Mouse (Mus musculus) lung, embryonic 16.5 days (tissue): Measurements from ENCODE around the gene Gskip. TPM values are rescaled to one million over a fixed set of nuclear protein-coding genes. Genes with fewer than 3 reads are reported as not detected.

Experiments used
- ATAC-seq: fragments of 200-750 bp; cut with Nextera tagmentation; 2 replicates; pipeline ENCODE4 v1.8.0; 2017; ENCODE audit warnings: low read depth, mild to moderate bottlenecking, moderate library complexity
- H3K27ac ChIP-seq: fragments of 300-500 bp; sonication (generic); 2 replicates; pipeline ENCODE4 v1.5.1; 2014; ENCODE audit warnings: mild to moderate bottlenecking, control low read depth, low read length
- H3K27me3 ChIP-seq: fragments of 300-500 bp; sonication (generic); 2 replicates; pipeline ENCODE4 v1.6.1; 2014; ENCODE audit warnings: low read depth, low read length, mixed read lengths; ENCODE audit not compliant: control insufficient read depth, insufficient read depth
- H3K36me3 ChIP-seq: fragments of 300-500 bp; sonication (generic); 2 replicates; pipeline ENCODE4 v1.6.1; 2014; ENCODE audit warnings: low read length; ENCODE audit not compliant: control insufficient read depth, insufficient read depth
- H3K4me1 ChIP-seq: fragments of 300-500 bp; sonication (generic); replicated peaks from 2 replicates; pipeline ENCODE4 v1.6.1; 2014; ENCODE audit warnings: low read length, mixed read lengths; ENCODE audit not compliant: control insufficient read depth, insufficient read depth
- H3K4me2 ChIP-seq: fragments of 300-500 bp; sonication (generic); 2 replicates; pipeline ENCODE4 v1.6.1; 2014; ENCODE audit warnings: low read depth, low read length, control low read depth
- H3K4me3 ChIP-seq: fragments of 300-500 bp; sonication (generic); 2 replicates; pipeline ENCODE4 v1.5.1; 2014; ENCODE audit warnings: mild to moderate bottlenecking, low read length, control low read depth
- H3K9ac ChIP-seq: fragments of 300-500 bp; sonication (generic); 2 replicates; pipeline ENCODE4 v1.6.1; 2014; ENCODE audit warnings: low read length, control low read depth
- H3K9me3 ChIP-seq: fragments of 300-500 bp; sonication (generic); 2 replicates; pipeline ENCODE4 v1.6.1; 2016; ENCODE audit warnings: low read length; ENCODE audit not compliant: control insufficient read depth
- WGBS: fragments of 180-500 bp; shearing (Covaris S2); extraction: QIAGEN DNeasy Blood & Tissue Kit; methylation state at CpG from one replicate; pipeline ENCODE4 v1.1.7; 2014; 5-methylcytosine and 5-hydroxymethylcytosine counted together
- polyA plus RNA-seq: library from polyadenylated mRNA; unstranded; fragments of >200 nt; fragmentation: Nextera tagmentation; extraction: Ambion mirVana; gene quantifications from 2 replicates; pipeline ENCODE4 v1.2.1, GENCODE M21; 2015

Gskip gene
- polyA plus RNA-seq: 27.1 and 29.1 TPM in 2 replicates

GRCm38 (mm10) chr12:105683933-105684901, at the start of gene Gskip:
TSS of gene Gskip (plus strand) at chr12:105684829.
- H3K27ac ChIP-seq: peak within 1 kb of the TSS; percentile 91
- H3K9ac ChIP-seq: peak within 1 kb of the TSS; percentile 93
- no peaks in the 10 kb centered on the region for H3K36me3 ChIP-seq
- H3K4me1 ChIP-seq: peaks cover 22% of the 10 kb centered on the region
- peak within 1 kb of the TSS; percentile 99 for H3K4me3 ChIP-seq
- WGBS: under 1% methylated on average over 40 of the region's 41 CpGs
- H3K27me3 ChIP-seq: no peaks in the 10 kb centered on the region
- H3K4me2 ChIP-seq: peak within 1 kb of the TSS; percentile 92
- peak; percentile 41 for ATAC-seq
- H3K9me3 ChIP-seq: no peaks in the 10 kb centered on the region

GRCm38 (mm10) chr12:105636551-105636950, 48.1 kb upstream of the Gskip start:
- no peak for ATAC-seq
- Histone ChIP-seq H3K36me3 (peaks cover 60% of the 10 kb centered on the region), H3K4me3 (no peak overlapping the region), H3K27me3 (no peaks in the 10 kb centered on the region), H3K9ac (no peak overlapping the region), H3K9me3 (no peaks in the 10 kb centered on the region), H3K4me1 (no peaks in the 10 kb centered on the region), H3K4me2 (no peak overlapping the region), H3K27ac (no peak overlapping the region)
- WGBS: 88% methylated on average over 9 of the region's 9 CpGs

- H3K9ac ChIP-seq: no peak overlapping the region
- H3K36me3 ChIP-seq: peaks cover 61% of the 10 kb centered on the region
- no peak overlapping the region for H3K27ac ChIP-seq
- no peaks in the 10 kb centered on the region for H3K9me3 ChIP-seq
- ATAC-seq: no peak
- no peak overlapping the region for H3K4me3 ChIP-seq
- H3K4me2 ChIP-seq: no peak overlapping the region
- H3K27me3 ChIP-seq: no peaks in the 10 kb centered on the region
- 77% methylated on average over 4 of the region's 4 CpGs for WGBS
- no peaks in the 10 kb centered on the region for H3K4me1 ChIP-seq
These were observed 47.1 kb upstream of the Gskip start for GRCm38 (mm10) chr12:105637554-105637953.

GRCm38 (mm10) chr12:105642770-105643321, 41.8 kb upstream of the Gskip start:
- Histone ChIP-seq H3K4me3 (no peak overlapping the region), H3K9me3 (no peaks in the 10 kb centered on the region), H3K9ac (no peak overlapping the region), H3K27me3 (no peaks in the 10 kb centered on the region), H3K27ac (no peak overlapping the region), H3K36me3 (peaks cover 59% of the 10 kb centered on the region), H3K4me2 (no peak overlapping the region), H3K4me1 (no peaks in the 10 kb centered on the region)
- peak; percentile 56; the same call in 1 of the 2 replicates for ATAC-seq
- 46% methylated on average over 11 of the region's 11 CpGs for WGBS

GRCm38 (mm10) chr12:105655850-105656249, 28.8 kb upstream of the Gskip start:
- no peak overlapping the region for H3K9ac ChIP-seq
- no peaks in the 10 kb centered on the region for H3K9me3 ChIP-seq
- H3K4me1 ChIP-seq: no peaks in the 10 kb centered on the region
- no peak overlapping the region for H3K4me2 ChIP-seq
- WGBS: 90% methylated on average over 7 of the region's 7 CpGs
- no peak for ATAC-seq
- peaks cover 41% of the 10 kb centered on the region for H3K36me3 ChIP-seq
- no peaks in the 10 kb centered on the region for H3K27me3 ChIP-seq
- no peak overlapping the region for H3K4me3 ChIP-seq
- no peak overlapping the region for H3K27ac ChIP-seq

- no peaks in the 10 kb centered on the region for H3K27me3 ChIP-seq
- H3K27ac ChIP-seq: no peak overlapping the region
- H3K4me2 ChIP-seq: no peak overlapping the region
- no peak overlapping the region for H3K9ac ChIP-seq
- 91% methylated on average over 8 of the region's 8 CpGs for WGBS
- no peaks in the 10 kb centered on the region for H3K4me1 ChIP-seq
- H3K4me3 ChIP-seq: no peak overlapping the region
- ATAC-seq: no peak
- peaks cover 15% of the 10 kb centered on the region for H3K36me3 ChIP-seq
- no peaks in the 10 kb centered on the region for H3K9me3 ChIP-seq
These were observed 8.4 kb upstream of the Gskip start for GRCm38 (mm10) chr12:105676274-105676673.

GRCm38 (mm10) chr12:105678211-105678610, 6.4 kb upstream of the Gskip start:
- 89% methylated on average over 7 of the region's 7 CpGs for WGBS
- Histone ChIP-seq H3K4me2 (no peak overlapping the region), H3K4me3 (no peak overlapping the region), H3K4me1 (peaks cover 5% of the 10 kb centered on the region), H3K36me3 (peaks cover 12% of the 10 kb centered on the region), H3K9ac (no peak overlapping the region), H3K27ac (no peak overlapping the region), H3K9me3 (no peaks in the 10 kb centered on the region), H3K27me3 (no peaks in the 10 kb centered on the region)
- ATAC-seq: no peak

- 47% methylated on average over 3 of the region's 3 CpGs for WGBS
- no peak for ATAC-seq
- H3K4me2 ChIP-seq: no peak overlapping the region
- no peak overlapping the region for H3K27ac ChIP-seq
- no peak overlapping the region for H3K9ac ChIP-seq
- peaks cover 10% of the 10 kb centered on the region for H3K4me1 ChIP-seq
- no peaks in the 10 kb centered on the region for H3K9me3 ChIP-seq
- H3K4me3 ChIP-seq: no peak overlapping the region
- no peaks in the 10 kb centered on the region for H3K27me3 ChIP-seq
- H3K36me3 ChIP-seq: peaks cover 7% of the 10 kb centered on the region
These were observed 5.9 kb upstream of the Gskip start for GRCm38 (mm10) chr12:105678762-105679161.

- WGBS: under 1% methylated on average over 72 of the region's 73 CpGs
- Histone ChIP-seq H3K27me3 (no peaks in the 10 kb centered on the region), H3K27ac (peak within 1 kb of the TSS; percentile 91), H3K9ac (peak within 1 kb of the TSS; percentile 93), H3K36me3 (0 out of 2 replicates have a peak, but pooled peaks cover 2% of the 10 kb centered on the region), H3K4me3 (peak within 1 kb of the TSS; percentile 99), H3K4me1 (peaks cover 22% of the 10 kb centered on the region), H3K9me3 (no peaks in the 10 kb centered on the region), H3K4me2 (peak within 1 kb of the TSS; percentile 92)
- peak; percentile 96 for ATAC-seq
These were observed 517 bp downstream of the Gskip start, which contains the start of gene Atg2b for GRCm38 (mm10) chr12:105685001-105685691. TSS of gene Atg2b (minus strand) at chr12:105685211.
